Mouse (Mus musculus) left cerebral cortex, postnatal 25 days (tissue): ENCODE results near the gene F830045P16Rik. TPM values are rescaled to one million over a fixed set of nuclear protein-coding genes. Genes with fewer than 3 reads are reported as not detected.

ENCODE experiments used
- DNase-seq, 2 experiments: peaks; one replicate each; pipeline ENCODE4 v3.0.0; 2022; ENCODE audit warnings: low spot score in 2 of 2, mixed read lengths in 1 of 2
- intact Hi-C: fragments of 180-260 bp; cut with DNase I; formaldehyde crosslinking; loops from one replicate; pipeline ENCODE4 v1.15.1; 2025
- total RNA-seq, 2 experiments: library from RNA; stranded (reverse); gene quantifications; 2 replicates each; pipeline ENCODE4 v1.2.3; 2021

F830045P16Rik gene
- total RNA-seq, 2 experiments from 2014 or later, result 0.60 to 0.66 TPM

DNA sequence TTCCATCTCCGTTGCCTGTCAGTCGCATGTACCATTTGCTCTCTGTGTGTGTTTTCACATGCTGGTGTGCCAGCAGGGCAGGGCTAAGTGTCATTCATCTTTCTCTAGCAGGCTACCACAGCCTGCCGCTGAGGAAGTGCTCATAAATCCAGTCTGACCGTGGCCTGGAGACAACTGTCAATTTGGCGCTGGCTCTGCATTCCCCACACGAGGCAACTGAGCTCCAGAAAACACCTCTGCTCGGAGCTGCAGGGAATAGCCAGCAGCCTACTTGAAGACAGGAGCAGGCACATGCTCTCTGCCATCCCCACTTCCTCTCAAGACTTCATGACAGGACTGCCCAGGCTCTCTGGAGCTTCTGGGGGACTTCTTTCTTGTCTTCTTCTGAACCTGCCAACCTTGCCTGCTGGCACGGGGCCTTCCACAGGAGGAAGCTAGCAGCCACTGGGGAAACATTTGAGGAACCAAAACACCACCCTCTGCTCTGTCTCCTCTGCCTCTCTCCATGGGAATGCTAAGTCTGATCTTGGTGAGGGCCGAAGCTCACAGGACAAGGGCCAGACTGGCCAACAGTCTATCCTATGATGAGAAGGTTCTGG, 13.2 kb upstream of the F830045P16Rik start:
- intact Hi-C loops, result no loop called here
- no peak for DNase-seq

DNA sequence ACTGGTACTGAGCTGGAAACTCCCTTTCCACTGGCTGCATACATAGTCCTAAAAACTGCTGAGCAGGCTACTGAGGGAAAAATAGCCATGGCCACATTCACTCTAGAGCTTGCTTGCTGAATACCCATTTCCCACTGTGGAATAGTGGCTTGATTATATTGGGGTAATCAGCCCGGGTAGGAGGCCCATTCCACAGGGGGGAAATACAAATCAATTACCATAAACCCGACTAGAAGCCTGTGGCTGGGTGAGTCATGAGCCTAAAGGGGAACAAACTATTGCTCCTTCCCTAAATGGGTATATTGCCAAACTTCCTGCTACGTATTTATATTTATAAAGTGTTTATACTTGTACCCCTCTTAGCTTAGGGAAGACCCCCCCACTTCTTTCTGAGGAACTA, 10.4 kb upstream of the F830045P16Rik start:
- DNase-seq, result no peak
- intact Hi-C loops, result no loop called here

DNA sequence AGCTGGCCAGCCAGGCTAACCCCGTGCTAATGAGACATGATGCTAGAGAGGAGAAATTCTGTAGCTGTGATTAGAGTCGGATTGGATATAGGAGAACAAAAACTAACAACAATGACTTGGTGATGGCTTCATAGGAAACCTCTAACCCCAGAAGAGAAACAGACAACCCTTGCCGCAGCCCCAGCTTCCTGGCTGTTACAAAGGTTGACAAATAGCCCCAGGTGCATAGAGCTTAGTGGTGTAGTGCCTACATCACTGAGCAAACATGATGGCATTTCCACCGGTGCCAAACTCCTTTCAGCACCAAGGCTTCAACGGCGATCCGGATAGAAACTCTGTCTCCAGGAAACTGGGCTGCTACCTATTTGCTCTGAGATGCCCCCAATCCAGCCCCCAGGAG, 9.2 kb upstream of the F830045P16Rik start:
- DNase-seq, result no peak
- intact Hi-C loops, result no loop called here

DNA sequence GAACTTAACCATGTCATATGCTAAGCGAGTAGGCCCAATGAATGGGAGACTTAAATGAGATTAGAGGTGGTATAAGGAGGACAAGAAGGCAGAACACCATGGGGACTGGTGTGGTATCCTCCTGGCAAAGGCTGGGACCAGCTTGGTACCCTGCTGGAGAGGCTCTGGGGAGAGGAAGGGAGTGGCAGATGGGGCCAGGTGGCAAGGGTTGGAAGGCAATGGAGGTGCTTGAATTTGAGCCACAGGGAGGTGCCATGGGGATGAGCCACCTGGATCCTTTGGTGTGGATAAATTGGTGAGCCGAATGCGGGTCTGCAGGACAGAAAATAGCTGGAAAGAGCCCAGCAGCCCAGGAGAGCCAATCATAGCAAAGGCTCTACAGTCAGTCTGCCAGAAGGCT, 8.5 kb upstream of the F830045P16Rik start:
- DNase-seq, result no peak
- intact Hi-C loops, result no loop called here

DNA sequence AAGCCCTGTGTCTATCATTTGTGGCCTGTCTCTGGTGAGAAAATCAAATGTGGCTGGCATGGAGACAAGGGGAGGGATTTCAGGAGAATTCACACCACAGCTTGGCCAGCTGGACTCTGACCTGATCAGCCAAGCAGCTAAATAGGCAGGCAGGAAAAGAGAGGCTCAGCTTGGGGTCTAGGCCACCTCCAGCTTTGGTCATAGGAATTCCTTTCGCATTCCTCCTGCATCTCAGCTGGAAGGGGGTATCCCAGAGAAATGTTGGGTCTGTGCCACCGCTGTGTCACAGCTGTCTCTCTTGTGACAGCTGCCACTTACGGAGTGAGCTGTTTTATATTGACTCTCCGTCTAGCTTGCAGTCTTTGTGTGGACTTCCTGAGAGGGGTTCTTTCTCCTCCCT, 8.0 kb upstream of the F830045P16Rik start:
- no peak for DNase-seq
- intact Hi-C loops, result no loop called here

DNA sequence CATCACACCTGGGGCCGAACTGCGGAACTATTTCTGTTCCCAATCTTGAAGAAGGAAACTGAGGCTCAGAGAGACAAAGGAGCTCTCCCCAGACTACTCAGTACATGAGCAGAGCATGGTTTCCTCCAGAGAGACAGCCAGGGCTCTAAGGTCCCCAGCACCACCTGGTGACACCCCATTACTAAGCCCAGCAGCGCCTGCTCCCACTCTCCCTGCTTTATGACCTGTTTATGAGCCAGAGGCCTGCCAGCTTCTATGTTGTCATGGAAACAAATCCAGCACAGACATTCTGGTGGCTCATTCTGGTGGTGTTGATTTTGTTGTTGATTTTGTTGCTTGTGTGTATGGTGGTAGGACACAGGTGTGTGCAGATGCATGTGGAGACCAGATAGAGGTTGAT, 3.6 kb upstream of the F830045P16Rik start:
- intact Hi-C loops, result no loop called here

DNA sequence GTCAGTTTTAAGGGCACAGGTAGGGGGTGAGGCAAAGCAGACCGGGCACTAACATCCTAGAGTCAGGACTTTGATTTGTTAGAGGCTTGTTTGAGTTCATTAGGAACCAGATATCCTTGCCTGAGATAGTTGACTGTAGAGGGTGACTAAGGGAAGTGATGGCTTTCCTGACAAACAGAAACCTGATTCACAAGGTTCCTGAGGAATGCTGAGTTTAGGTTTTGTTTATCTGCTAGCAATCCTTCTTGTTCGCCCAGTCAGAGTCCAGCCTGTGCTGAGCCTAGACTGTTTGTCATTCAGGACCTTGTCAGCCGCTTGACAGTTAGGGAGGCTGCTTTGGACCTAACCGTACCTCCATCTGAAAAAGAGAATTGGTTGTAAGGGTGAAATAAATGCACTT, 2.8 kb upstream of the F830045P16Rik start:
- intact Hi-C loops, result no loop called here
- no peak for DNase-seq

More for the DNA sequence above, 3.6 kb upstream of the F830045P16Rik start:
- no peak for DNase-seq

DNA sequence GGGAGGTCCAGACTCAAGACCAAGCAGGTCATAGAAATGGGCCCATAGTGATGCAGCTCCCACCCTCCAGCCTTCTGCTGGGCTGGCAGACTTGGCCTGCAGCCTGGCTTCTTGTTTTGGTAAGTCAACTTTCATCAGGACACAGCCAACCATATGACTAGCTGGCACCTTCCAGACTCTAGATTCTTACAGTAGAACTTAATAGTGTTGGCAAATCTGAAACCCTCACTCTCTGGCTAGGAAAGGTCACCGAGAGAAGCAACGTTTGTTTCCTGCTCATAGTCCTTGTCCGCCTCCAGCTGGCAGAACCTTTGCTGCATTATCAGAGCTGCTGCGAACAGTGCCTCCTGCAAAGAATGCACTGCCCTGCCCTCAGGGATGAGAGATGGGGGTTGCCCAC, 1.5 kb upstream of the F830045P16Rik start:
- intact Hi-C loops, result no loop called here
- no peak for DNase-seq

DNA sequence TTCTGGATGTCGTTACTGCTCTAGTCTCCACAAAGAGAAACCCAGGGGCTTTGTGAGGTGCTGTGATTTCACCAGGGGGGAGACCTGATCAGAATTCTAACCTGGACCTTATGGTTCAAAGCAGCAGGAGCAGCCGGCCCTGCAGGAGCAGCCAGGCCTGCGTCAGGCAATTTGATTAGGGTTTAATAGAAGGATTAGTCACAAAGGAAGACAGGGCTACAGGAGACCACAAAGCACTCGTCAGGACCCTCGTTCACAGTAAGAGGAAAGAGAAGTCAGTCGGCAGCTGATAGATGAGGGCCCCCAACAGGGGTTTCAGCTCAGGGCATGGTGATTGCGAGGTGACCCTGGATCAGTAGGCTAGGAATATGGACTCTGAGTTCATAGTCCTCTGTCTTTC, 958 bp upstream of the F830045P16Rik start:
- no peak for DNase-seq
- intact Hi-C loops, result no loop called here

DNA sequence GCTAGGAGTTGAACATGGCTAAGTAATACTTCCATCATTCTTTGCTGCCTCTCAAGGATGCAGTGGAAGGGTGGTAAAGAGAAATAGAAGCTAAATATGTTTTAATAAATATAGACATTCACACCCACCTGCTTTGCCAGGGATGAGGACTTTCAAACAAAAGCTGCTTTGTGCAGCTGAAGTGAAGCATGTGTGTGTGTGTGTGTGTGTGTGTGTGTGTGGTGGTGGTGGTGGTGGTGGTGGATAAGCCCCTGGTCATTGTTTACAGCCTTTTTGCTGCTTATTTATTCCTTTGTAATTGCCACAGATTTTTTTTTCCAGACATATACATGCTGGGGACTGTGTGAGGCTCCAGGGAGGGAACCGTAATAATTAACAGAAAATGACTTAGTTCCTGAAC, 524 bp upstream of the F830045P16Rik start:
- no peak for DNase-seq
- intact Hi-C loops, result no loop called here

DNA sequence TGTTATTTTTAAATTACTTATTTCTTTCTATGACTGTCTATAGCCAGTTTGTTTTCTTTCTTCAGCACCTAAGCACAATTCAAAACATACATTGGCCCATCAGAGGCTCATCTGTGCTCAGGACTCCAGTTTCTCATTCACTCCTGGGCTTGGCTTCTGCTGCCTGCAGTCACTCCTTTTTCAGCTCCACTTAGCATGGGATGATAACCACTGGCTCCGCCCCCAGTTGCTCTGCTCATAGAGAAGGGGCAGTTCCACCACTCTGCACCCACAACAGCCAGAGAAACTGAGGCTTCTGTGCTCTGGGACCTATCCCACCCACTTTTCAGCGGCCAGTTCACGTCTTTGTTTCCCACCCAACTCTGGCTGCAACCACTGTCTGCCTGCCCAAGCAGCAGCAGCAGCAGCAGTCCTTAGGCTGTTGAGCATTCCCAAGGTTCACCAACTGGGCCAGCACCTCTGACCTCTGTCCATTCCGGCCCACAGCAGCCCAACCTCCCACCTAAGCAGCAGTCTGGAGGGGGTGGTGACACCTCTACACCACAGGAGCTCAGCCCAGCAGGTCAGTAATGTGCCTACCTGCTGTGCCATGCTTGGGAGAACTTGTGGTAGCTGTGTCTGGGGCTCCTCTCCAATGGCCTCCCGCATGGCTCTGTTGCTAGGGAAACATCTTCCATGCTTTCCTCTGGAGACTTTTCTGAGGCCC, 1.4 kb downstream of the F830045P16Rik start:
- intact Hi-C loops, result no loop called here

DNA sequence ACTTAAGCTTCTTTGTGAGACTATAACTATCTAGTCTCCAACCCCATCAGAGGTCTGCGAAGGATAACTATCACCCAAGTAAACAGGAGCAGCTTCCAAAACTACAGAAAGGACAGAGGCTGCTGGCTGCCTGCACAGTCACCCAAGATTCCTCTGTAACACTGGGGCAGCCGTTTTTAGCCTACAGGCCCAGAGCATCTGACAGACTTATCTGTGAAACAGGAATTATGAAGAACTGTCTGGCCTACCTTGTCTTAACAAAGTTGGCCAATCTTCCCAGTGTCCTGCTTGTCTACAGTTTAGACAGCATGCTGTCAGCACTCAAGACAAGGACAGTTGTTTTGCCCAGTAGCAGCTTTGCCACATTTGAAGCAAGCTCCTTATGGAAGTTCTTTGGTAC, 4.5 kb downstream of the F830045P16Rik start:
- intact Hi-C loops, result no loop called here
- DNase-seq, result peak; percentile 0

More for the DNA sequence above, 1.4 kb downstream of the F830045P16Rik start:
- no peak for DNase-seq

DNA sequence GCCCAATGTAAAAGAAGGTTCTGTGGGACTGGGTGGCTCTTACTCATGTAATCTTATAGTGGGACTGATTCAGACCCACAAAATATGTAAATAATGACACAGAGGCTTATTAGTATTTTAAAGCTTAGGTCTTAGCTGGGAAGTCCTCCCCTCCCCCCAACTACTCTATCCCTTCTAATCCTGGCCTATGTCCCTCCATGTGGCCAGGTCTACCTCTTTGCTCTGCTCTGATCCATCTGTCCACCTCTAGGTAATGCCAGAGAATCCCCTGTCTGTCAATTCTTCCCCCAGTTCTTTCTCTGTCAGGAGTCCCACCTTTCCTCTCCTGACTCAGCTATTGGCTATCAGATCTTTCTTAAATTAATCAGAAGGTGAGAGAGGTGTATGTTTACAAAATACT, 5.3 kb downstream of the F830045P16Rik start:
- DNase-seq, result no peak
- intact Hi-C loops, result no loop called here

DNA sequence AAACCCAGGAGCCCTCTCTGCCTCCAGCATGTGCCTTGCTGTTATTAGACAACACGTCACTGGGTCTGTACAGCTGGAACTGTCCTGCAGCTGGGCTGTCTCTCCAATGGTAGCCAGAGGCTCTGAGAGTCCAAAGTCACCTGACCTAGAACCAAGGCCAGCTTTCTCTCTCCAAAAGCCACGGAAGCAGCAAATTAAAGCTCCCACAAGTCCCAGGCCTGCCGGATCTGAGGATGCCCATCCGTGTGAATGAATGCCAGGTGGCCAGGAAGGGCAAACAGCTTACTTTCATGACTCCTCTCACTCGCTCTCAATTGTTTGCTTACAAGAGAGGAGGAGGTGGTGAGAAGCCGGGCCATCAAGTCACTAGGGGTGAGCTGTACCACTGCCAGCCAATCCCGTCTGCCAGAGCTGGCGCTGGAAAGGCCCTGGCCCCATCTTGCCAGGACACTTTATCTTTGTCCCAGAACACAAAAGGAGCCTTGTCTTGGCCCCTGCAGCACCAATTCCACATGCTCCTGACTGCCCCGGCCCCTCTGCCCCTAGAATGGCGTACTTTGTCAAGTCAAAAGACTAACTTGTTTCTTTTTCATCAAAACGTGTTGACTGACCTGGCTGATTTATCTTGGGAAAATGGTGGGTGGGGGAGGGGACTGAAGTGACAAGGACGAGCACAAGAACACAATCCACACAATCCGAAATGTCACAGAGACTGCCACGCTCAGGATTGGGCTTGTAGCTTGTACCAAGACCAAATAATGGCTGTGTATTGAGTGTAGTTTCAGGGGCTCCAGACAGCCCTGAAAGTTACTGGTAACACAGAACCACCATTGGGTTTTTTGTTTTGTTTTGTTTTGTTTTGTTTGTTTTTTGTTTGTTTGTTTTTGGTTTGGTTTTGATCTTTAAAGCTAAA, 6.8 kb downstream of the F830045P16Rik start:
- intact Hi-C loops, result no loop called here
- DNase-seq, result peak; percentile 30 to 45

DNA sequence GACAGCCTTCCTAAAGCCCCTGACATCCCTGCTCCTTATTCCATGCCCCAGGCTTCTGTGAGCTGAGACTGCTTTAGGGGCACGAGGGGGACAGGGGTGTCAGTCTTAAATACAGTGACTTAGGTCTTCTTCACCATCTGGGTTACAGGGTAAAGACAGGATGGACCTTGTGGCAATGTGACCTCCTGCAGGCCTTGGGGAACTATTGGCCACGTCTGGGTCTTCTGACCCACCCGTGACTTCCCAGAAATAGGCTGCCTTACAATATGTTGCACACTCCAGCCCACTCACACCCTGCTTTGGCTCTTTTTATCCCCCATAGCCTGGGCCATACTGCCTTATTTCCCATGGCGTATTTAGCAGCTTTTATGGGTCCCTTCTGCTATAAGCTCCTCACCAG, 8.5 kb downstream of the F830045P16Rik start:
- DNase-seq, result peak in 1 of 2 experiments; percentile 1
- intact Hi-C loops, result no loop called here

DNA sequence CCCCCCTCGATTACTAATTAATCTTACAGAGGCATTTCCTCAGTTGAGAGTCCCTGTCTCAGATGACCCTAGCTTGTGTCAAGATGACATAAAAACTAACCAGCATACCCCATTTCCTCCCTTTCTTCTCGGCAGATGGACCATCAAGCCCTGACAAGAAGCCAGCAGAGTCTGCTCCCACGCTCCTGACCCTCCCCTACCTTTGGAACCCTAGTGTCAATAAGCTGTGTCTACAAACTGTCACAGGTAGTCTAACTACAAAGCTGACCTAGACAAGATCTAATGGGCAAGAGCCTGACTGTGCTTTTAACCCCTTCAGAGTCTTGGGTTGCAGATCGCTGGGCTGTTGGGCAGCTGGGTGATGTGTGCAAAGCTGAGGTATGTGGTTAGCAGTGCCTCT, 10.1 kb downstream of the F830045P16Rik start:
- intact Hi-C loops, result no loop called here
- DNase-seq, result no peak

DNA sequence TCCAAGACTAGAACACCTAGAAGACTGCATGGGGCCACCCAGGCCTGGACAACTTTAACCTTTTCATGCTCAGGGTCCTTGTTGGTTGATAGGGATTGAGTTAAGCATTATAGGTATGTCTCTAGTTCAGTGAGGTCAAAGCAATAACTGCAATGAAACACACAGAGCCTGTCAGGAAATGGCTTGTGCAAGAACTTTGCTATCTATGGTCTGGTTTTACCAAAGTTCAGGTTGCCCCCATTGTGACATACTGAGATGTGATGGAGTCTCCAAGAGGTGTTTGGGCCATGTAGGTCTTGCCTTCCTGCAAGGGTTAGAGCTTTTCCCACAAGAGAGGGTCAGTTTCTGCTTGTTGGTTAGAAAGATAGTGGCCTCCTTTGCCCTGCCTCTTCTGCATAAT, 10.8 kb downstream of the F830045P16Rik start:
- intact Hi-C loops, result no loop called here
- no peak for DNase-seq

DNA sequence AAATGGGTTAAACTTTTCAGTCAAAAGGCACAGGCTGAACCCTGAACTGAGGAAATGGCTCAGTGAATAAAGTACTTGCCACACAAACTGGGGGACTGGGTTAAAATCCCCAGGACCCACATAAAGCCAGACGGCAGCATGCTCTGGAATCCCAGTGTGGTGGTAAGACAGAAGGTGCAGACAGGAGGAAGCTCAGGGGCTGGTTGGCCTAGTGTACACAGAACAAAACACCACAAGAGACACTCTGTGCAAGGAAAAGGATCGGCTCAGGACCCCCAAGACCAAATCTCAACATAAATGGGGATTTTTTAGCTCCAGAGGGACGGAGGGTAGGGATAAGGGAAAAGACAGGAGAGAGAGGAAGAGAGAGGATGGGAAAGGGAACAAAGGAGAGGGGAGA, 17.9 kb downstream of the F830045P16Rik start:
- DNase-seq, result no peak
- intact Hi-C loops, result no loop called here

DNA sequence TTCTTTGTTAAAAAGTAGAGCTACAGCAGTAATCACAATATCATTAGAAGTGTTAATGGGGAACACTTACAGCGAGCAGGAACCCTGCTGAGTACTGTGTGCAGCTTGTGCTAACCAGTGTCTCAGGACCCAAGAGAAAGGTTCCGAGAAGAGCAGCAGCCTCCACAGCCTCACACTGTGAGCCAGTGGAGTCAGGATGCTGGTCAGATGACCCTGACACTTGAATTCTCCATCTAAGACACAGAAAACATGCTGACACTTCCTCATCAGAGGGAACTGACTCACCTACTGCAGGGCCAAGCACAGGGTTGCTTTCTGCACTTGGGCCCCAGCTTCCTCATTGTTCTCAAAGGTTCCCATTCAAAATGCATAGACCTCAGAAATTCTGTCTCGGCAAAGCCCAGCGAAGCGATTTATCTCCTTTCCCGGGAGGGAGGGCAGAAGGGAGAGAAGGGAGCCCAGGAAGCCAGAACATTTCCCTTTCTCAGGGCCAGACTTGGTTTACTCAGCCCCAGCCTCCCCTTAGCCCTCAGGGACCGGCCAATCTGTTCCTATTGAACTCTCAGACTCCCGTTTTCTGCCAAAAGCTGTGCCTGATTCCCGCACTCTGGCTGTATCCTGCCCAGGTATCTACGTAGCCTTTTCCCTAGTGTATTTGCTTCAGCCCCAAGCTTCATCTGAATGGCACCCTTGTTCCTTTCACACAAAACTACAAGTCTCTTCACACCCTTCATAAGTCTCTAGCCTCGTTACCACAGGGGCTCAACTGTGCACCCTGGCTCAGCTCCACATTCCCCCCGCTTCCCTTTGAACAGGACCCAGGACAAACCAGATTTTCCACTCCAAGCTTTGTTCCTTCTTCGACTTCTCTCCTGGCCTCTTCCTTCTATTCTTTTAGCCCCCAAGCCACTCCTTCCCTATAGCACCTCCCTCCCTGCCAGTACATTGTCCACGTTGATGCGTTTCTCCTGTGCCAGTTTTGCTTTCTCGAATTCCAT, 21.2 kb downstream of the F830045P16Rik start:
- peak in 1 of 2 experiments; percentile 36 for DNase-seq
- intact Hi-C loops, result no loop called here

DNA sequence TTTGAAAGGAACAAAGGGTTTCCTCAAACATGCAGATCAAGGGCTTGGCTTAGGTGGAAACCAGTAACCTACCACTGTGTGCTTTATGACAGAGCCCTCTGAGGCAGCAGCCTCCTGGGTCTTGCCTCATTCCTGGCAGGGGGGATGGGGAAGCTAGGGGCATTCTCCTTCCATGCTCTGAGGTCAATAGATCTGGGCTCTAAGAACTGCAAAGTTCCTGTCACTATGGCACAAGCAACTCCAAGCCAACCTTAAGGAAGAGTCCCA, 22.1 kb downstream of the F830045P16Rik start:
- no peak for DNase-seq

More for the DNA sequence above, 22.1 kb downstream of the F830045P16Rik start:
- intact Hi-C loops, result no loop called here
